Mouse (Mus musculus) kidney, embryonic 15.5 days (tissue): ENCODE results near the gene Fbxl22. TPM values are rescaled to one million over a fixed set of nuclear protein-coding genes. Genes with fewer than 3 reads are reported as not detected.

Source experiments
- ATAC-seq: fragments of 200-750 bp; cut with Nextera tagmentation; replicated peaks from 2 replicates; pipeline ENCODE4 v1.8.0; 2017; ENCODE audit warnings: moderate TSS enrichment; ENCODE audit not compliant: low FRiP score
- H3K27ac ChIP-seq: fragments of 300-500 bp; sonication (generic); 2 replicates; pipeline ENCODE4 v1.5.1; 2015; ENCODE audit warnings: mild to moderate bottlenecking, inconsistent platforms
- H3K27me3 ChIP-seq: fragments of 300-500 bp; sonication (generic); 2 replicates; pipeline ENCODE4 v1.6.1; 2015; ENCODE audit warnings: inconsistent platforms
- H3K36me3 ChIP-seq: fragments of 300-500 bp; sonication (generic); 2 replicates; pipeline ENCODE4 v1.6.1; 2015; ENCODE audit warnings: inconsistent platforms
- H3K4me1 ChIP-seq: fragments of 300-500 bp; sonication (generic); 2 replicates; pipeline ENCODE4 v1.6.1; 2015; ENCODE audit warnings: inconsistent platforms
- H3K4me2 ChIP-seq: fragments of 300-500 bp; sonication (generic); 2 replicates; pipeline ENCODE4 v1.6.1; 2015; ENCODE audit warnings: moderate library complexity, mild to moderate bottlenecking, inconsistent platforms
- H3K4me3 ChIP-seq: fragments of 300-500 bp; sonication (generic); replicated peaks from 2 replicates; pipeline ENCODE4 v1.5.1; 2015; ENCODE audit warnings: mild to moderate bottlenecking, inconsistent platforms
- H3K9ac ChIP-seq: fragments of 300-500 bp; sonication (generic); 2 replicates; pipeline ENCODE4 v1.6.1; 2015; ENCODE audit warnings: mild to moderate bottlenecking, inconsistent platforms
- H3K9me3 ChIP-seq: fragments of 300-500 bp; sonication (generic); replicated peaks from 2 replicates; pipeline ENCODE4 v1.6.1; 2016; ENCODE audit warnings: inconsistent platforms
- whole genome bisulfite sequencing: fragments of 180-500 bp; shearing (Covaris S2); methylation state at CpG from one replicate; pipeline ENCODE4 v1.1.7; 2015; ENCODE audit warnings: mixed read lengths; 5-methylcytosine and 5-hydroxymethylcytosine counted together
- polyA plus RNA-seq: library from polyadenylated mRNA; unstranded; fragments of >200 nt; fragmentation: Nextera tagmentation; extraction: Ambion mirVana; gene quantifications from 2 replicates; pipeline ENCODE4 v1.2.1, GENCODE M21; 2015

Fbxl22 gene
- 2.3 and 7.6 TPM in 2 replicates for polyA plus RNA-seq

GRCm38 (mm10) chr9:66514256-66514770, at the start of gene Fbxl22:
Gene Fbxl22 (minus strand): TSS chr9:66514593.
- Histone ChIP-seq H3K4me1 (peaks cover 31% of the 10 kb centered on the region), H3K36me3 (peaks cover 51% of the 10 kb centered on the region), H3K9ac (no peak within 1 kb of the TSS), H3K4me2 (no peak within 1 kb of the TSS), H3K4me3 (no peak within 1 kb of the TSS), H3K9me3 (no peaks in the 10 kb centered on the region), H3K27me3 (no peaks in the 10 kb centered on the region), H3K27ac (peak within 1 kb of the TSS; percentile 100)
- no peak for ATAC-seq
- WGBS, result 63% methylated on average over 17 of the region's 17 CpGs

GRCm38 (mm10) chr9:66562215-66562614, 47.8 kb upstream of the Fbxl22 start:
- Histone ChIP-seq H3K36me3 (peaks cover 5% of the 10 kb centered on the region), H3K27ac (no peak overlapping the region), H3K4me2 (no peak overlapping the region), H3K27me3 (no peaks in the 10 kb centered on the region), H3K4me1 (peaks cover 9% of the 10 kb centered on the region; the same call in 1 of the 2 replicates), H3K9me3 (no peaks in the 10 kb centered on the region), H3K4me3 (no peak overlapping the region), H3K9ac (no peak overlapping the region)
- ATAC-seq, result no peak
- WGBS, result 73% methylated on average over 1 of the region's 1 CpGs

- Histone ChIP-seq H3K27ac (0 out of 2 replicates have a peak overlapping the region, but pooled peaks have one; percentile 0), H3K9ac (no peak overlapping the region)
- no peak for ATAC-seq
Observed at GRCm38 (mm10) chr9:66561496-66561895, 47.1 kb upstream of the Fbxl22 start.

GRCm38 (mm10) chr9:66560728-66561127, 46.3 kb upstream of the Fbxl22 start:
- 33% methylated on average over 1 of the region's 1 CpGs for WGBS
- Histone ChIP-seq H3K9ac (no peak overlapping the region), H3K9me3 (no peaks in the 10 kb centered on the region), H3K4me1 (peaks cover 9% of the 10 kb centered on the region; the same call in 1 of the 2 replicates), H3K4me3 (no peak overlapping the region), H3K27ac (0 out of 2 replicates have a peak overlapping the region, but pooled peaks have one; percentile 0), H3K27me3 (no peaks in the 10 kb centered on the region), H3K36me3 (peaks cover 8% of the 10 kb centered on the region), H3K4me2 (no peak overlapping the region)
- ATAC-seq, result no peak

More at GRCm38 (mm10) chr9:66561496-66561895, 47.1 kb upstream of the Fbxl22 start:
- no peak overlapping the region for H3K4me3 ChIP-seq
- peaks cover 5% of the 10 kb centered on the region for H3K36me3 ChIP-seq
- no peaks in the 10 kb centered on the region for H3K27me3 ChIP-seq
- peaks cover 9% of the 10 kb centered on the region; the same call in 1 of the 2 replicates for H3K4me1 ChIP-seq
- 74% methylated on average over 2 of the region's 2 CpGs for WGBS
- no peak overlapping the region for H3K4me2 ChIP-seq
- H3K9me3 ChIP-seq, result no peaks in the 10 kb centered on the region

- ATAC-seq, result no peak
Observed at GRCm38 (mm10) chr9:66560295-66560694, 45.9 kb upstream of the Fbxl22 start.

GRCm38 (mm10) chr9:66558971-66559370, 44.6 kb upstream of the Fbxl22 start:
- H3K4me1 ChIP-seq, result peaks cover 9% of the 10 kb centered on the region; the same call in 1 of the 2 replicates
- H3K9me3 ChIP-seq, result no peaks in the 10 kb centered on the region
- H3K9ac ChIP-seq, result no peak overlapping the region
- H3K36me3 ChIP-seq, result peaks cover 18% of the 10 kb centered on the region
- H3K27me3 ChIP-seq, result no peaks in the 10 kb centered on the region
- no peak overlapping the region for H3K4me2 ChIP-seq
- no peak overlapping the region for H3K4me3 ChIP-seq
- WGBS, result 98% methylated on average over 4 of the region's 4 CpGs
- H3K27ac ChIP-seq, result peak overlapping the region; percentile 54
- ATAC-seq, result no peak

More at GRCm38 (mm10) chr9:66560295-66560694, 45.9 kb upstream of the Fbxl22 start:
- H3K4me3 ChIP-seq, result no peak overlapping the region
- no peak overlapping the region for H3K27ac ChIP-seq
- H3K4me1 ChIP-seq, result peaks cover 9% of the 10 kb centered on the region; the same call in 1 of the 2 replicates
- H3K9me3 ChIP-seq, result no peaks in the 10 kb centered on the region
- no peaks in the 10 kb centered on the region for H3K27me3 ChIP-seq
- peaks cover 9% of the 10 kb centered on the region for H3K36me3 ChIP-seq
- no peak overlapping the region for H3K4me2 ChIP-seq
- WGBS, result 38% methylated on average over 2 of the region's 2 CpGs
- H3K9ac ChIP-seq, result no peak overlapping the region

GRCm38 (mm10) chr9:66542785-66543184, 28.4 kb upstream of the Fbxl22 start:
- H3K4me2 ChIP-seq, result no peak overlapping the region
- no peak overlapping the region for H3K4me3 ChIP-seq
- no peak for ATAC-seq
- 92% methylated on average over 4 of the region's 4 CpGs for WGBS
- no peaks in the 10 kb centered on the region for H3K9me3 ChIP-seq
- no peaks in the 10 kb centered on the region for H3K27me3 ChIP-seq
- H3K9ac ChIP-seq, result no peak overlapping the region
- no peaks in the 10 kb centered on the region for H3K4me1 ChIP-seq
- H3K27ac ChIP-seq, result no peak overlapping the region
- peaks cover 86% of the 10 kb centered on the region for H3K36me3 ChIP-seq

- H3K27me3 ChIP-seq, result no peaks in the 10 kb centered on the region
- H3K36me3 ChIP-seq, result peaks cover 95% of the 10 kb centered on the region
- no peak overlapping the region for H3K9ac ChIP-seq
- no peaks in the 10 kb centered on the region for H3K9me3 ChIP-seq
- 97% methylated on average over 3 of the region's 3 CpGs for WGBS
- no peaks in the 10 kb centered on the region for H3K4me1 ChIP-seq
- no peak for ATAC-seq
- H3K27ac ChIP-seq, result no peak overlapping the region
- H3K4me3 ChIP-seq, result no peak overlapping the region
- H3K4me2 ChIP-seq, result no peak overlapping the region
Observed at GRCm38 (mm10) chr9:66521595-66521994, 7.2 kb upstream of the Fbxl22 start.

- Histone ChIP-seq H3K4me3 (no peak overlapping the region), H3K27ac (no peak overlapping the region), H3K4me1 (no peaks in the 10 kb centered on the region), H3K27me3 (no peaks in the 10 kb centered on the region), H3K9ac (no peak overlapping the region), H3K4me2 (no peak overlapping the region), H3K9me3 (no peaks in the 10 kb centered on the region), H3K36me3 (peaks cover 93% of the 10 kb centered on the region)
- ATAC-seq, result no peak
- WGBS, result 91% methylated on average over 4 of the region's 4 CpGs
Observed at GRCm38 (mm10) chr9:66520299-66520698, 5.9 kb upstream of the Fbxl22 start.

GRCm38 (mm10) chr9:66518901-66519300, 4.5 kb upstream of the Fbxl22 start:
- H3K36me3 ChIP-seq, result peaks cover 88% of the 10 kb centered on the region

GRCm38 (mm10) chr9:66518251-66518650, 3.9 kb upstream of the Fbxl22 start:
- Histone ChIP-seq H3K4me1 (peaks cover 13% of the 10 kb centered on the region), H3K4me3 (no peak overlapping the region), H3K9ac (no peak overlapping the region), H3K9me3 (no peaks in the 10 kb centered on the region), H3K27me3 (no peaks in the 10 kb centered on the region), H3K4me2 (no peak overlapping the region), H3K36me3 (peaks cover 83% of the 10 kb centered on the region), H3K27ac (no peak overlapping the region)
- no peak for ATAC-seq
- 83% methylated on average over 5 of the region's 5 CpGs for WGBS

More at GRCm38 (mm10) chr9:66518901-66519300, 4.5 kb upstream of the Fbxl22 start:
- peaks cover 7% of the 10 kb centered on the region for H3K4me1 ChIP-seq
- no peak overlapping the region for H3K9ac ChIP-seq
- H3K9me3 ChIP-seq, result no peaks in the 10 kb centered on the region
- 71% methylated on average over 5 of the region's 5 CpGs for WGBS
- H3K4me3 ChIP-seq, result no peak overlapping the region
- no peak for ATAC-seq
- no peaks in the 10 kb centered on the region for H3K27me3 ChIP-seq
- no peak overlapping the region for H3K4me2 ChIP-seq
- no peak overlapping the region for H3K27ac ChIP-seq

GRCm38 (mm10) chr9:66517746-66518145, 3.4 kb upstream of the Fbxl22 start:
- peaks cover 78% of the 10 kb centered on the region for H3K36me3 ChIP-seq
- no peaks in the 10 kb centered on the region for H3K27me3 ChIP-seq
- no peak overlapping the region for H3K4me2 ChIP-seq
- H3K27ac ChIP-seq, result no peak overlapping the region
- ATAC-seq, result no peak
- H3K9ac ChIP-seq, result no peak overlapping the region
- no peaks in the 10 kb centered on the region for H3K9me3 ChIP-seq
- 91% methylated on average over 10 of the region's 10 CpGs for WGBS
- H3K4me3 ChIP-seq, result no peak overlapping the region
- peaks cover 18% of the 10 kb centered on the region for H3K4me1 ChIP-seq
